Mouse (Mus musculus) hindbrain, embryonic 12.5 days (tissue): ENCODE measurements around the gene Zfp146. TPM values are rescaled to one million over a fixed set of nuclear protein-coding genes. Genes with fewer than 3 reads are reported as not detected.
A peak's percentile ranks its signal among the peaks of the same experiment; 100 is the strongest.
"Not testable (repeated sequence)": the region's sequence is repeated elsewhere in the genome, so short reads cannot be mapped to it uniquely, and the experiment has no call there.

Source experiments
- ATAC-seq: fragments of 200-750 bp; cut with Nextera tagmentation; 2 replicates; pipeline ENCODE4 v1.8.0; 2017; ENCODE audit warnings: moderate TSS enrichment; ENCODE audit not compliant: low FRiP score
- H3K27ac ChIP-seq: fragments of 300-500 bp; sonication (generic); 2 replicates; pipeline ENCODE4 v1.5.1; 2016; ENCODE audit warnings: mild to moderate bottlenecking
- H3K27me3 ChIP-seq: fragments of 300-500 bp; sonication (generic); 2 replicates; pipeline ENCODE4 v1.6.1; 2016; ENCODE audit warnings: mild to moderate bottlenecking
- H3K36me3 ChIP-seq: fragments of 300-500 bp; sonication (generic); 2 replicates; pipeline ENCODE4 v1.6.1; 2016; ENCODE audit warnings: mild to moderate bottlenecking
- H3K4me1 ChIP-seq: fragments of 300-500 bp; sonication (generic); 2 replicates; pipeline ENCODE4 v1.6.1; 2016
- H3K4me2 ChIP-seq: fragments of 300-500 bp; sonication (generic); replicated peaks from 2 replicates; pipeline ENCODE4 v1.6.1; 2016; ENCODE audit warnings: mild to moderate bottlenecking
- H3K4me3 ChIP-seq: fragments of 300-500 bp; sonication (generic); 2 replicates; pipeline ENCODE4 v1.5.1; 2016; ENCODE audit warnings: mild to moderate bottlenecking
- H3K9ac ChIP-seq: fragments of 300-500 bp; sonication (generic); 2 replicates; pipeline ENCODE4 v1.6.1; 2016; ENCODE audit warnings: mild to moderate bottlenecking, moderate library complexity
- H3K9me3 ChIP-seq: fragments of 300-500 bp; sonication (generic); replicated peaks from 2 replicates; pipeline ENCODE4 v1.6.1; 2016; ENCODE audit warnings: mild to moderate bottlenecking
- WGBS: fragments of 180-500 bp; shearing (Covaris S2); methylation state at CpG from one replicate; pipeline ENCODE4 v1.1.7; 2016; 5-methylcytosine and 5-hydroxymethylcytosine counted together
- polyA plus RNA-seq: library from polyadenylated mRNA; unstranded; fragments of >200 nt; fragmentation: Nextera tagmentation; extraction: Ambion mirVana; gene quantifications from 2 replicates; pipeline ENCODE4 v1.2.1, GENCODE M21; 2016

Gene Zfp146
- polyA plus RNA-seq, result 17.6 and 20.2 TPM in 2 replicates

DNA sequence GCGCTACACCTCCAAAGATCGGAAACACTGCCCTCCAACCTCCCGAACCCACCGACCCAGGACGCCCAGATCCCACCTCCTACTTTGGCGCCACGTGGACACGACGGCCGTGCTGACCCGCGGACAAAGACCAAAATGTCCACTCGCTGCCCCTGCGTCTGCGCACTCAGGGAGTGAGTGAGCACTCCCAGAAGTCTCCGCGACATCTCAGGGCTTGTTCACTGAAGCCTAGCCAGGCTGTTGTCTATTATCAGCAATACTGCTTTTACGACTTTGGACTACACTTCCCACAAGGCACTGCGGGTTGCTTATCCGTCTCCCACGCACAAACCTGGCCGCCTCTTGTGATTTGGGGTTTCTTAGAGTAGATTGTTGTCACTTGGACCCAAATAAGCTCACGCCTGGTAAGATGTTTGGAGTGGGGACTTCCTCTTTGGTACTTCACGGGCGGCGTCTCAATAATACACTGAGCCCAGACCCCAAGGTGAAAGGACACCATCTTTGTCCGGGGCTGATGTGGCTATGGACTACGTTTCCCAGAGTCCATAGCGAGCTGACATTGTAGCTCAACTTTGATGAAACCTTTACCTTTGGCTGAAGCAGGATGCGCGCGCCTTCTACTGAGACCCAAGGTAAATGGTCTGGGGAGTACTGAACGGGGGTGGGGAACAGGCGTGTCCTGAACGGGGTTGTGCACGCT, at the start of gene Zfp146:
Gene Zfp146, minus strand, starts transcription at position 168 of the 700 bp plus-strand sequence.
- Histone ChIP-seq H3K4me1 (peaks cover 13% of the 10 kb centered on the region), H3K9ac (peak within 1 kb of the TSS; percentile 85), H3K9me3 (peaks cover 22% of the 10 kb centered on the region), H3K27ac (peak within 1 kb of the TSS; percentile 95), H3K27me3 (no peaks in the 10 kb centered on the region), H3K4me2 (peak within 1 kb of the TSS; percentile 59), H3K36me3 (peaks cover 28% of the 10 kb centered on the region), H3K4me3 (peak within 1 kb of the TSS; percentile 69)
- ATAC-seq, result peak; percentile 97
- WGBS, result under 1% methylated on average over 36 of the region's 36 CpGs

DNA sequence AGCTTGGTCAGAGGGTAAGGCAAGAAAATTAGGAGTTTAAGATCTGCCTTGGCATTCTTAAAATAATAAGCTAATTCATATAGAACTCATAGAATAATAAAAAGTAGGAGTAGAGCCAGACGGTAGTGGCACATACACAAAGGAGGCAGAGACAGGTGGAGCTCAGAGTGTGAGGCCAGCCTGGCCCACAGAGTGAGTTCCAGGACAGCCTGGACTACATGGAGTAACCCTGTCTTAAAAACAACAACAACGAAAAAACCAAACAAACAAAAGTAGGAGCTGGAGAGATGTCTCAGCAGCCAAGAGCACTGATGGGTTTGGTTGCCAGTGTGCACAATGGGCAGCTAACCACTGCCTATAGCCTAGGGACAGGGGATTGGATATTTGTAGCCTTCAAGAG, 47.7 kb upstream of the Zfp146 start:
- Histone ChIP-seq H3K4me1 (peaks cover 12% of the 10 kb centered on the region), H3K27ac (no peak overlapping the region), H3K9ac (no peak overlapping the region), H3K4me2 (no peak overlapping the region), H3K9me3 (no peaks in the 10 kb centered on the region), H3K36me3 (no peaks in the 10 kb centered on the region), H3K4me3 (no peak overlapping the region), H3K27me3 (no peaks in the 10 kb centered on the region)
- 67% methylated on average over 2 of the region's 2 CpGs for WGBS
- ATAC-seq, result peak; percentile 44

DNA sequence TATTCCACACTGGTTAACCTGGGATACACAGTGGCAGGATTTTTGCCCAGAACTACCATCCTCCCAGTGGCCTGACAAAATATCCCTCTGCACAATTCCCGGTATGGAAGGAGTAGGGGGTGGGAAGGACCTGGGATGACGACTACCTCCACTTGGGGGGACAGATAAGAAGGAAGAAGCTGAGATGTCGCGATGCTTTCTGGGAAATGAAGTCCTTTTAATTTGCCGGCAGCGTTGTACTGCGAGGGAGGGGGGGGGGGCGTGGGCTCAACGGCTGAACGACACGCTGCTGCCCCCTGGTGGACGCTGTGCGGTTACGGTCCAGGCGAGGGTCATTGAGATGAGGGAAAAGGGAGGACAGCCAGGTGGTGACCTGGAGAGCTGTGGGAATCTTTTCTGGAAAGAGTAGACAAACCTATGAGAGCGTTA, 47.2 kb upstream of the Zfp146 start:
- no peak overlapping the region for H3K27ac ChIP-seq
- 1% methylated on average over 15 of the region's 16 CpGs for WGBS
- ATAC-seq, result peak; percentile 62
- H3K27me3 ChIP-seq, result no peaks in the 10 kb centered on the region
- H3K9ac ChIP-seq, result no peak overlapping the region
- no peaks in the 10 kb centered on the region for H3K9me3 ChIP-seq
- peak overlapping the region; percentile 46 for H3K4me2 ChIP-seq
- peak overlapping the region; percentile 17; the same call in 1 of the 2 replicates for H3K4me3 ChIP-seq
- peaks cover 12% of the 10 kb centered on the region for H3K4me1 ChIP-seq
- no peaks in the 10 kb centered on the region for H3K36me3 ChIP-seq

DNA sequence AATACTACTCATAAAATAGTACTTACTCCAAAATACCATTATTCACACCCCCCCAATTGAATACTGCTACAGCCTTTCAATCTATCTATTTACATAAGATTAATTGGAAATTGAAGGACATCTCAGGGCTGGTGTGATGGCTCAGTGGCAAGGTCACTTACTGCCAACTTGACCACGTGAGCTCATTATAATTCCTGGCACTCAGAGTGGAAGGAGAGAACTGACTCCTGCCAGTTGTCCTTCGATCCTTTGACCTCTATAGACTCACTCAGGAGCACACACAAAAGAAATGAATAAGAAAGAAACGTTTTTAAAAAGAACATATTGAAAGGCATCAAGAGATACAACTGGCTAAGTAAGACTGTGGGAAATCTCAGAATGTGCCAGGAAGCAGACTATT, 46.3 kb upstream of the Zfp146 start:
- Histone ChIP-seq H3K4me2 (no peak overlapping the region), H3K27ac (no peak overlapping the region), H3K4me1 (peaks cover 12% of the 10 kb centered on the region), H3K9me3 (no peaks in the 10 kb centered on the region), H3K4me3 (no peak overlapping the region), H3K9ac (no peak overlapping the region), H3K36me3 (no peaks in the 10 kb centered on the region), H3K27me3 (no peaks in the 10 kb centered on the region)
- no peak for ATAC-seq
- 67% methylated on average over 3 of the region's 3 CpGs for WGBS

DNA sequence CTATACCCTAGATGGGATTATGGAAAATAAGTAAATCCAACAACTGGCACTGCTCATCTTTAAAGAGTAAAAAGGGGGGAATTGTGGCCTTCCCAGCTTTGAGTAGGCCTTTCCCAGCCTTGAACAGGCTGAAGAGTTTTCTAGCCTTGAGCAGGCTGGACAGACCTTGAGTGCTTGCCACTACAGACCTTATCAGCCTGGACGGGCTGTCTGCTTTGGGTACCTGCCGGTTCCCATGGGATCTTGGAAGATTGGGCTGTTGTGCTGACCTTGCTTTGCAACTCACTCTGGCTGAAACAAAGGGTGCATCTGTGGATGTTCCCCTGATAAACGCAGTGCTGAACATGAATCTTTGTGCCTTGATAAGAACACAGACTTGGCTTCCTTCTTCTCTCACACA, 44.3 kb upstream of the Zfp146 start:
- H3K9ac ChIP-seq, result no peak overlapping the region
- H3K9me3 ChIP-seq, result no peaks in the 10 kb centered on the region
- H3K27me3 ChIP-seq, result no peaks in the 10 kb centered on the region
- H3K36me3 ChIP-seq, result no peaks in the 10 kb centered on the region
- no peak overlapping the region for H3K4me3 ChIP-seq
- no peak for ATAC-seq
- no peak overlapping the region for H3K27ac ChIP-seq
- H3K4me2 ChIP-seq, result no peak overlapping the region
- 92% methylated on average over 3 of the region's 3 CpGs for WGBS
- H3K4me1 ChIP-seq, result peaks cover 3% of the 10 kb centered on the region

DNA sequence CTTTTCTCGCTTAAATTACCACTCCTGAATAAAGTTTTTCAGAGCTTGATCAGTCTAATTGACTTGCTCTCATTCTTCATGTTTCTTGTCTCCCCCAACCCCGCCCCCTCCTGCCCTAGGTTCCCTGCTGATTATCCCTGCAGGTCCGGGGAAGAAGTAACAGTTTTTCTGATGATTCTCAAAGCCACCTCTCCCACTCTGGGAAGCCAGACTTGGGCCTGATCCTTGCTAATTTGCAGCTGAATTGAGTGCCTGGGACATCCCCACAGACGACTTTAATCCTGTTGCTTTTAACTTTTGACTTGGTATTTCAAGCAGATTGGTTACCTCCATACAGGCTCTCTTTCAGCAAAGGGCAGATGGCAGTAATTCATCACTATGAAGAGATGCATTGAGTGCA, 41.5 kb upstream of the Zfp146 start:
- Histone ChIP-seq H3K27me3 (no peaks in the 10 kb centered on the region), H3K9me3 (no peaks in the 10 kb centered on the region), H3K36me3 (no peaks in the 10 kb centered on the region), H3K4me1 (no peaks in the 10 kb centered on the region), H3K9ac (no peak overlapping the region), H3K4me3 (no peak overlapping the region), H3K4me2 (no peak overlapping the region), H3K27ac (no peak overlapping the region)
- no peak for ATAC-seq
- WGBS, result 27% methylated on average over 4 of the region's 4 CpGs

DNA sequence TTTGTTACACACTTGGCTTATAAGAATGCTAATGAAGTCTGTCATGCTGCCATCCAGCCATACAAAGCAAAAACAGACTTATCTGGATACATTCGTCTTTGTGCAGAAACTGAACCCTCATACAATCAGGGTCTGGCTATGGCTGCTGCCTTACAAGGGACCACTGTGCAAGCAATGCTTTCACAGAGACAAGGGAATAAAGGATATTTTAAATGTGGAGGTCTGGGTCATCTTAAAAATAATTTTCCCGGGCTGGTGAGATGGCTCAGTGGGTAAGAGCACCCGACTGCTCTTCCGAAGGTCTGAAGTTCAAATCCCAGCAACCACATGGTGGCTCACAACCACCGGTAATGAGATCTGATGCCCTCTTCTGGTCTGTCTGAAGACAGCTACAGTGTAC, 36.8 kb upstream of the Zfp146 start:
- not testable (repeated sequence) for H3K4me1 ChIP-seq, H3K4me2 ChIP-seq, ATAC-seq, H3K36me3 ChIP-seq, H3K27me3 ChIP-seq, H3K27ac ChIP-seq, H3K4me3 ChIP-seq, H3K9me3 ChIP-seq, H3K9ac ChIP-seq
- 67% methylated on average over 5 of the region's 5 CpGs for WGBS

DNA sequence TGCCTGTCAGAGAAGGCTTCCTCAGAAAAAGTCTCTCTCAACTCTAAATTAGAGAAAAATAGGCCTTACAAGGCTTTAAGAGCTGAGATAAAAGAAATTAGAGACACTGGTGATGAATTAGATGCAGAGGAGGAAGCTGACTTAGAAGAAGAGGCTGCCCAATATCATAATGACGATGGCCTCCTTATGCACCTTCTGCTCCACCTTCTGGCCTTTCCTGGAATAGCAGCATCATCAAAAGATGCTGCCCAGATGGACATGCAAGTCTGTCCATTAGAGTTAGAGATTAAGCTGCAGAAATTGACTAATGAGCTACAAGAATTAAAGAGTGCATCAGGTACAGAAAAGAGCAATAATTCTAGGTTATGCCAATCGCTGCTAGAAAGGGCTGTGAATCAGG, 35.8 kb upstream of the Zfp146 start:
- H3K4me2 ChIP-seq, result no peak overlapping the region
- WGBS, result 2% methylated on average over 2 of the region's 2 CpGs
- H3K4me1 ChIP-seq, result peaks cover 11% of the 10 kb centered on the region
- no peaks in the 10 kb centered on the region for H3K9me3 ChIP-seq
- no peak for ATAC-seq
- no peaks in the 10 kb centered on the region for H3K36me3 ChIP-seq
- H3K27me3 ChIP-seq, result no peaks in the 10 kb centered on the region
- H3K9ac ChIP-seq, result no peak overlapping the region
- H3K27ac ChIP-seq, result no peak overlapping the region
- H3K4me3 ChIP-seq, result no peak overlapping the region

DNA sequence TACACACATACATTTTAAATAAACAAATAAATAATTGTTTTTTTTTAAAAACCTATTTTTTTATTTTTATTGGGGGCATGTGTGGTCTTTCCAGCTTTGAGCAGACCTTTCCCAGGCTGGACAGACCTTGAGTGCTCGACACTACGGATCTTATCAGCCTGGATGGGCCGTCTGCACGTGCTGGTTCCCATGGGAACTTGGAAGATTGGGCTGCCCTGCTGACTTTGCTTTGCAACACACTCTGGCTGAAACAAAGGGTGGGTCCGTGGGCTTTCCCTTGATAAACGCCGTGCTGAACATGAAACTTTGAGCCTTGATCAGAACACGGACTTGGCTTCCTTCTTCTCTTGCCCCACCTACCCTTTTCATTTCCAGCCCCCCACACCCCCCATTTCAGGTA, 34.8 kb upstream of the Zfp146 start:
- H3K27ac ChIP-seq, result no peak overlapping the region
- peaks cover 11% of the 10 kb centered on the region for H3K4me1 ChIP-seq
- no peaks in the 10 kb centered on the region for H3K27me3 ChIP-seq
- H3K4me3 ChIP-seq, result no peak overlapping the region
- no peak overlapping the region for H3K4me2 ChIP-seq
- WGBS, result 20% methylated on average over 8 of the region's 8 CpGs
- ATAC-seq, result no peak
- no peaks in the 10 kb centered on the region for H3K36me3 ChIP-seq
- no peaks in the 10 kb centered on the region for H3K9me3 ChIP-seq
- H3K9ac ChIP-seq, result no peak overlapping the region

DNA sequence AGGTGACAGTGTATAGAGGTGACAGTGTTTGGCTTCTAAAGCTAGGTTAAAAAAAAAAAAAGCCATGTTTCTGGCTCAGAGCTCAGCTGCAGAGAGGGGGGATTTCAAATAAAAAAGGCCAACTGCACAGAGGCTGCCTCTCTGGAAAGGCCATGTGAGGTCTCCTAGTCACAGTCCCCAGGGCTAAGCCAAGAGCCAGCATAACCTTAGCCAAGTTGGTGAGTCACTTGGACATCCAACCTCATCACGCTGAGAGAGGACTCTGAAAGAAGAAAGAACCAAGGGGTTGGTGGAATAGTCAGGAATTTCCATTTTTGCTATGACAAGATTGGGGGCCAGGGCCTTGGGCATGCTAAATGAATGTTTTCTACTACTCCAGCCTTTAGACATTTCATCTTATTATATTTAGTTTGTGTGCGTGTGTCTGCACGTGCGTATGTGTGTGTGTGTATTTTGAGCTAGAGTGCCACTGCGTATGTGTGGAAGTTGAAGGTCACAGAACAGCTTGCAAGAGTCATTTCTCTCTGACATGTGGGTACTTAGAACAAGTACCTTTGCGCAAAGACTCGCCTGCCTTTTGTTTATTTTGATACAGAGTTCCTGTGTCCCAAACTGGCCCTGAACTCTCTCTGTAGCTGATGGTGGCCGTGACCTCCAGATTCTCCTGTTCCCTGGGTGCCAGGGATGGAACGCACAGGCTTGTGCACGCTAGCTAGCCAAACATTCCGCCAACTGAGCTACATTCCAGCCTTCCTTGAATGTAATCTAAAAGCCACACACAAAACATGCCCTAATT, 33.5 kb upstream of the Zfp146 start:
- no peaks in the 10 kb centered on the region for H3K27me3 ChIP-seq
- peaks cover 11% of the 10 kb centered on the region for H3K4me1 ChIP-seq
- no peak overlapping the region for H3K4me3 ChIP-seq
- WGBS, result 84% methylated on average over 11 of the region's 11 CpGs
- H3K9me3 ChIP-seq, result no peaks in the 10 kb centered on the region
- H3K36me3 ChIP-seq, result no peaks in the 10 kb centered on the region
- no peak overlapping the region for H3K9ac ChIP-seq
- ATAC-seq, result no peak
- no peak overlapping the region for H3K27ac ChIP-seq
- no peak overlapping the region for H3K4me2 ChIP-seq

DNA sequence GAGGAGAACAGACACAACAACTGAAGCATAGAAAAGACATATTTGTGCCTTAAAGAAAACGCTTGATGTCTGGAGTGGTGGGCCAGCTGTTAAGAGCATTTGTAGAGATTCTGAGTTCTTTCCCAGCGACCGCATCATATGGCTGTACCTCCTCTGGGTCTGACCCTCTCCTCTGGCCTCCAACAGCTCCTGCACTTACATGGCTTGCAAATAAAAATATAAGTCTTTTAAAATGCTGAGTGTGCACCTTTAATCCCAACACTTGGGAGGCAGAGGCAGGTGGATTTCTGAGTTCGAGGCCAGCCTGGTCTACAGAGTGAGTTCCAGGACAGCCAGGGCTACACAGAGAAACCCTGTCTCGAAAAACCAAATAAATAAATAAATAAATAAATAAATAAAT, 31.1 kb upstream of the Zfp146 start:
- H3K4me1 ChIP-seq, result peaks cover 11% of the 10 kb centered on the region
- H3K27ac ChIP-seq, H3K27me3 ChIP-seq, H3K9ac ChIP-seq, H3K9me3 ChIP-seq, H3K4me2 ChIP-seq, H3K36me3 ChIP-seq, H3K4me3 ChIP-seq, ATAC-seq: not testable (repeated sequence)
- WGBS, result 87% methylated on average over 5 of the region's 5 CpGs

DNA sequence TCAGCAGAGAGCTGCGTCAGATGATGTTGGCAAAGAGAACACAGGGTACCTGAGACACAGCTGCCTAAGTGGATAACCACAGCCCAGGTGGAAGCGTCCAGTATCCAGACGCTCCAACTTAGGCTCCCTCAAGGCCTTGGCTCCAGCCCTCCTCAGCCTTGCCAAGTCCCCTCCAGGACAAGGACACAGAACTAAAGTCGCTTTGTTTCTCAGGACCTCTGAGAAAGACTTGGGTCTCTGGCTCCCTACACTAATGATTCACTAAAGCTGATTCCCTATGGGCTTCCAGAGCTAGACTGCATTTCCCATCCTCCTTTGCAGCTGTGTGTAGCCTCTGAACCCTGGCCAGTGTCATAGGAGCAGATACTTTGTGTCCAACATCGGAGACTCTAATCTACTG, 30.6 kb upstream of the Zfp146 start:
- ATAC-seq, result no peak
- 83% methylated on average over 5 of the region's 5 CpGs for WGBS
- no peaks in the 10 kb centered on the region for H3K9me3 ChIP-seq
- H3K4me2 ChIP-seq, result no peak overlapping the region
- H3K27ac ChIP-seq, result no peak overlapping the region
- H3K9ac ChIP-seq, result no peak overlapping the region
- H3K27me3 ChIP-seq, result no peaks in the 10 kb centered on the region
- no peak overlapping the region for H3K4me3 ChIP-seq
- peaks cover 11% of the 10 kb centered on the region for H3K4me1 ChIP-seq
- no peaks in the 10 kb centered on the region for H3K36me3 ChIP-seq
